In the genomic region with DNA sequence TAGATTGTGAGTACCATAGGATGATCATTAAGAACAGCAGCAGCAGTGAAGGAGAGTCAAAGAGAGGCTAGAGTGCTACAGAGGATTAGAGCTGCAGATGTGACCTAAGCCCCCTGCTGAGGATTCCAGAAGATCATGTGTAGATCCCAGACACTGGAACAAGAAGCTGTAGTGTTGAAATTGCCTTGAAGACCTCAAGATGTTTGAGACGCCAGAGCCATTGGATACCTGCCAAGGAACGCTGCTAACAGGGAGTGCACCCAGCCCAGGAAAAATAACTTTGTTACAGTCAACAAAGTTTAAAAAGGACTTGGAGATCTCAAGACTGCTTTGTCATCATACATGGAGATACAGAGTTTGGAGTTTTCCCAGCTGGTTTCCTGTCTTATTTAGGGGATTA, we compare ENCODE assay signal across 11 mouse cellular contexts.
A peak's percentile ranks its signal among the peaks of the same experiment; 100 is the strongest.
DNase-seq lines count a peak whose midpoint lies in the region; ATAC-seq lines count a peak whose summit lies in the region.
"Had no signal": no experiment of that assay in that cellular context is flagged by ENCODE, and none has a peak within 500 bp of the region (broad histone marks: within the 10 kb centered on the region; RNA-seq: fewer than 3 reads in every experiment).

No protein-coding gene starts in this region.

- peak overlapping the region; percentile 18; the same call in 1 of the 2 replicates for H3K27ac ChIP-seq in kidney, embryonic 16.5 days (ENCODE audit: low read length)
- H3K27ac ChIP-seq: forebrain, embryonic 10.5 days; hindbrain, embryonic 15.5 days; liver, embryonic 15.5 days had no signal

- H3K4me1 ChIP-seq in kidney, embryonic 16.5 days (ENCODE audit: insufficient read depth, low read length): no peaks in the 10 kb centered on the region
- H3K4me1 ChIP-seq: forebrain, embryonic 10.5 days; hindbrain, embryonic 15.5 days; liver, embryonic 15.5 days had no signal

- ATAC-seq in kidney, embryonic 16.5 days (ENCODE audit: low FRiP score, low TSS enrichment): peak; percentile 78
- ATAC-seq in CD4-positive, CD25-positive, alpha-beta regulatory T cell, adult 4 months: no peak

- H3K4me3 ChIP-seq in kidney, embryonic 16.5 days (ENCODE audit: low read length): no peak overlapping the region
- H3K4me3 ChIP-seq: forebrain, embryonic 10.5 days; hindbrain, embryonic 15.5 days; liver, embryonic 15.5 days had no signal

- no peak overlapping the region for H3K9ac ChIP-seq in kidney, embryonic 16.5 days (replicated peaks; ENCODE audit: low read length)
- H3K9ac ChIP-seq: hindbrain, embryonic 15.5 days; liver, embryonic 15.5 days had no signal

- no peaks in the 10 kb centered on the region for H3K9me3 ChIP-seq in kidney, embryonic 16.5 days (ENCODE audit: low read length)
- H3K9me3 ChIP-seq: forebrain, embryonic 10.5 days; hindbrain, embryonic 15.5 days; liver, embryonic 15.5 days had no signal

- 54% methylated on average over 2 of the region's 2 CpGs for WGBS in kidney, embryonic 16.5 days

- H3K4me2 ChIP-seq in kidney, embryonic 16.5 days (replicated peaks; ENCODE audit: low read depth, low read length): no peak overlapping the region
- H3K4me2 ChIP-seq: hindbrain, embryonic 15.5 days; liver, embryonic 15.5 days had no signal

- H3K27me3 ChIP-seq in kidney, embryonic 16.5 days (ENCODE audit: insufficient read depth, low read length): no peaks in the 10 kb centered on the region
- H3K27me3 ChIP-seq: hindbrain, embryonic 15.5 days; liver, embryonic 15.5 days had no signal

- no peak for DNase-seq in kidney, adult 11 months
- DNase-seq in urinary bladder, postnatal 14 days (ENCODE audit: low spot score): peak; percentile 20
- no peak for DNase-seq in urinary bladder, postnatal 10 days (ENCODE audit: low spot score)
- DNase-seq in lung, postnatal 14 days: peak; percentile 10
- DNase-seq in frontal cortex, postnatal 10 days (ENCODE audit: low spot score in 2 of 2): no peak
- DNase-seq: gastrocnemius, postnatal 36 days had no signal

- H3K36me3 ChIP-seq in kidney, embryonic 16.5 days (ENCODE audit: insufficient read depth, low read length): no peaks in the 10 kb centered on the region
- H3K36me3 ChIP-seq: forebrain, embryonic 10.5 days; hindbrain, embryonic 15.5 days; liver, embryonic 15.5 days had no signal

Comparison
In these comparisons a context has a peak if more than half of its experiments do, and no peak if none do; other contexts are left out.
1. DNase-seq: peak in urinary bladder, postnatal 14 days (single experiment) and lung, postnatal 14 days (single experiment); none in kidney, adult 11 months (single experiment), urinary bladder, postnatal 10 days (single experiment) and frontal cortex, postnatal 10 days (0 of 2).